Mouse (Mus musculus): Measurements from ENCODE around the gene Fam183b. TPM values are rescaled to one million over a fixed set of nuclear protein-coding genes. Genes with fewer than 3 reads are reported as not detected.
A peak's percentile ranks its signal among the peaks of the same experiment; 100 is the strongest.
"Not testable (repeated sequence)": the region's sequence is repeated elsewhere in the genome, so short reads cannot be mapped to it uniquely, and the experiment has no call there.

The Fam183b gene
- polyA plus RNA-seq (2012; ENCODE audit: insufficient read depth, insufficient read length, low replicate concordance, missing spikeins): not detected in 2 replicates

DNA sequence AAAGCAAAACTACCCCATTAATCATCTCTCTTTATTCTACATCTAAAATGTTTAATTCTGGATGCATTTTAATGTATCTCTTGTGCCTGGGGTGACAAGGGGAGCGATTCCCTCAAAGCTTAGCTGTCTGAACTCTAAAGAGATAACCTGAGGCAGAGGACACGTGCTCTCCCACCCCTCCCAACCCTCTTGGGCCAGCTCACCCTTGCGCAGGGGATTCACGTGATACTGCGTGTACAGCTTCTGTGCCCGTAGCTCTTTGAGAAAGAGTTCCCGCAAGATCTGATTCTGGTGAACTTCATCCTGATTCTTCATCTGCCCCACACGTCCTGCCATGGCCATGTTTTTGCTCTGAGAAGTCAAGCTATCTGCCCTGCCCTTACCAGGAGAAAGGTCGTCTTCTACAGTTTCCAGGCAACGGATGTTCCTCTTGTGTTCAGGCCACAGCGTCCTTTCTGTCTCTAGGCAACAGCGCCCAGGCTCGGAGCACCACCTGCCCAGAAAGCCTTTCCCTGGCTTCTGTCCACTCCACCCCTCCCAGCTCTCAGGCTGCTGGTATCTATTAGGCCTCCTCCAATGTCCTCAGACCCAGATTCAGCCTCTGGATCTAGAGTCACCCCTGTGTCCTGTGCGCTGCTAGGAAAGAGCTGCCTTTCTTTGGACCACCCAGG, at the start of gene Fam183b:
TSS of gene Fam183b (minus strand) at position 403 of the 671 bp plus-strand sequence.
- TF ChIP-seq POLR2A (IDR thresholded peaks at IDR 0.05; ENCODE audit: insufficient read depth, low read depth, low read length): no peak
- 36% methylated on average over 14 of the region's 14 CpGs for WGBS
- Histone ChIP-seq H3K27ac (ENCODE audit: insufficient read depth, low read depth, low read length) (no peak within 1 kb of the TSS), H3K4me1 (ENCODE audit: control insufficient read depth, insufficient read depth, low read length) (peaks cover 10% of the 10 kb centered on the region), H3K4me3 (ENCODE audit: insufficient read depth, low read depth, low read length) (peak within 1 kb of the TSS; percentile 0; the same call in 1 of the 2 replicates)

DNA sequence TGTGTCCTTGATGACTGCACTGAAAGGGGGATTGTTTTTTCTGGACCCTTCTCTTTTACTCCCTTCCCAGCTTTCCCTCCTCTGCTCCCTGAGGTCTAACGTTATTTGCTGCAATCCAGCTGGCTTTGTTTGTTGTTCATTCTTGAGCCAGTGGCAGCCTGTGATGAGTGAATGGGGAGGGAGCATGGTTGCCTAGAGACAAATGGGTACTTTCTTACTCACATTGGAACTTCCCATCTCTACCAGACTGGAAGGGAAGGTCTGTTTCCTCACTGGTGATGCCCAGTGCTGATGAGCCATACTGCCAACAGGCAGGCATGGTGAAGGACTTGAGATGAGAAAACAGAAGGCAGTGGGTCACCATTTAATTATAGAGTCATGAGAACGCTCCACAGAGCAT, 48.0 kb upstream of the Fam183b start:
- 42% methylated on average over 2 of the region's 2 CpGs for WGBS
- no peak overlapping the region for H3K4me3 ChIP-seq (ENCODE audit: insufficient read depth, low read depth, low read length)
- H3K27ac ChIP-seq (ENCODE audit: insufficient read depth, low read depth, low read length): no peak overlapping the region
- no peak for TF ChIP-seq CTCF (IDR thresholded peaks at IDR 0.05; ENCODE audit: insufficient read depth, low read depth, low read length)
- no peak for TF ChIP-seq POLR2A (IDR thresholded peaks at IDR 0.05; ENCODE audit: insufficient read depth, low read depth, low read length)
- peaks cover 3% of the 10 kb centered on the region; the same call in 1 of the 2 replicates for H3K4me1 ChIP-seq (ENCODE audit: control insufficient read depth, insufficient read depth, low read length)

DNA sequence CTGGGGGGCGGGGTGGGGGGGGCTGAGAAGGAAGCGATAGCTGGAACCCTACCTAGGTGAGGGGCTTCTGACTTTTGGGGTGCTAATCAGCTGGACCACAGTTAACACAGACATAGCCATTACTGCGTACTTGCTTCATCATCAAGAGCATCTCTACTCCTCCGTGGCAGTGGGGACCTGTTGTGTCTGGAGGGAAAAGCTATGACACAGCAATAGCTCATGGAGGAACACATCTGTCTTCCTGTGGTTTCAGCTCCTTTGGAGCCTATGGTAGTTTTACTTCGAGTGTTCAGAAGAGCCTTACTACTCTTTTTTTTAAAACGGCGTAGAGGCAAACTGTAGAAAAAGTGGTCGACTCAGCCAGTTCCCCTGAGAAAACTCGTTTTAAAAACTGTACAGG, 45.9 kb upstream of the Fam183b start:
- 33% methylated on average over 9 of the region's 9 CpGs for WGBS
- peaks cover 3% of the 10 kb centered on the region; the same call in 1 of the 2 replicates for H3K4me1 ChIP-seq (ENCODE audit: control insufficient read depth, insufficient read depth, low read length)
- no peak for TF ChIP-seq POLR2A (IDR thresholded peaks at IDR 0.05; ENCODE audit: insufficient read depth, low read depth, low read length)
- TF ChIP-seq CTCF (IDR thresholded peaks at IDR 0.05; ENCODE audit: insufficient read depth, low read depth, low read length): no peak
- H3K4me3 ChIP-seq (ENCODE audit: insufficient read depth, low read depth, low read length): peak overlapping the region; percentile 79
- no peak overlapping the region for H3K27ac ChIP-seq (ENCODE audit: insufficient read depth, low read depth, low read length)

DNA sequence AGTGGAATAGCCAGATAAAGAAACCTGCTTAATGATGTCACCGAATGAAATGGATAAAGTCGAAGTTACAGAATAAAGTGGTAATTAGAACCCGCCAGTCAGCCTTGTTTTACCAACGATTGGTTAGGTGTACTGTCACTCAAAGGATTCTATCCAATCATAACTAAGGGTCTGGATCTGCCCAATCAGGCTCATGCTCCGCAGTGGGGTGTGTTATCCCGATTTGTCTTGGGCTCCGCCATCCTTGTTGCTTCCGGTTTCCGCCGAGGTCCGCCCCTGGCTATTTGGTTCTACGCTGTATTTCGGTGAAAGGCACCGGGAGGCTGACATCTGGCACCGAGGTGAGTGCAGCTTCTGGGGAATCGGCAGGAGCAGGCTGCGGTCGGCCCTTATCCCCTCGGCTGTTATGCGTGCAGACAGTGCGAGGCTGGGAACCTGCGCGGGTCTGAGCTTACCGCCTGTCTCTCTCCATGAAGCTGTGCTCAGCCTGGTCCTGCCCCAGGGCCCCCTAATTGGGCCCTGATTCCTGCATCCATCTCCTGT, 45.2 kb upstream of the Fam183b start, which contains the start of gene Gm12258:
TSS of gene Gm12258 (plus strand) at position 240 of the 543 bp plus-strand sequence.
- WGBS: under 1% methylated on average over 24 of the region's 24 CpGs

DNA sequence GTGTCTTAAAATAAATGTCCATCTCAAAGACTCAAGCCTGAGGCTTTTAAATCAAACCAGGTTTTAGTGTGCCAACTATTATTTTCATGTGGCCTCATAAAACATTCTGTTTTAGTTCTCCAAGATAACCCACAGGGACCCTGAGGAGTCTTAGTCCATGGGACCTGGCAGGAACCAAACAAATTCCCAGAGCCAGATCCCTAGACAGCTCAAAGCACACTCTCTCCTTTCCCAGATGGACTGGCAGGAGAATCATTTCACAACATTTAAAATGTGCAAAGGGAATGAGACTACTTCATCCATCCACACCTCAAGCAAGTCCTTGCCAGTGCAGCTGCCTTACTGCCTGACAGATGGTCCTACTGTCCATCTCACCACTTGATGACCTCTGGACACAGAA, 37.2 kb upstream of the Fam183b start, which contains the start of gene Olfr311:
TSS of gene Olfr311 (plus strand) at position 301 of the 400 bp plus-strand sequence.
- not testable (repeated sequence) for H3K27ac ChIP-seq (ENCODE audit: insufficient read depth, low read depth, low read length); H3K4me1 ChIP-seq (ENCODE audit: control insufficient read depth, insufficient read depth, low read length); H3K4me3 ChIP-seq (ENCODE audit: insufficient read depth, low read depth, low read length)

More for the DNA sequence above, 45.2 kb upstream of the Fam183b start, which contains the start of gene Gm12258:
- TF ChIP-seq POLR2A (IDR thresholded peaks at IDR 0.05; ENCODE audit: insufficient read depth, low read depth, low read length): peak; percentile 57; the same call in 1 of the 2 replicates
- no peak for TF ChIP-seq CTCF (IDR thresholded peaks at IDR 0.05; ENCODE audit: insufficient read depth, low read depth, low read length)
- Histone ChIP-seq H3K4me1 (ENCODE audit: control insufficient read depth, insufficient read depth, low read length) (peaks cover 3% of the 10 kb centered on the region; the same call in 1 of the 2 replicates), H3K27ac (ENCODE audit: insufficient read depth, low read depth, low read length) (peak within 1 kb of the TSS; percentile 73), H3K4me3 (ENCODE audit: insufficient read depth, low read depth, low read length) (peak within 1 kb of the TSS; percentile 79)

DNA sequence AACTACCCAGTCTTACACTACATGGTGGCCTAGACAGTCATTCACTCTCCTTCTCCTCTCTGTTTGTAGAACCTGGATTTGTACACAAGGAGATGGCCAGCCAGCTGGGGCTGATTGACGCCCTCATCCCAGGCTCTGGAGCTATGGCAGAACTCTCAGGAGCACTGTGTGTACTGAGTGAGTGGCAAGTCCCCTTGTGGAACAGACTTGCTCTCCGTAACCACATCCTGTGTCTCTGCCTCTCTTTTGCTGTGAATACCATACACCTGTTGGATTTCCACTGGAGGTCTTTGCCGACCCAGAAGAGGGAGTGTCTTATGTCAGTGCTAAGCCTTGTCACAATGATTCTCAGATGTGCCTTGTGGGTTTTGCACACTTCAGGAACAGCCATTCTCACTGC, 30.8 kb upstream of the Fam183b start:
- WGBS: 85% methylated on average over 3 of the region's 3 CpGs

DNA sequence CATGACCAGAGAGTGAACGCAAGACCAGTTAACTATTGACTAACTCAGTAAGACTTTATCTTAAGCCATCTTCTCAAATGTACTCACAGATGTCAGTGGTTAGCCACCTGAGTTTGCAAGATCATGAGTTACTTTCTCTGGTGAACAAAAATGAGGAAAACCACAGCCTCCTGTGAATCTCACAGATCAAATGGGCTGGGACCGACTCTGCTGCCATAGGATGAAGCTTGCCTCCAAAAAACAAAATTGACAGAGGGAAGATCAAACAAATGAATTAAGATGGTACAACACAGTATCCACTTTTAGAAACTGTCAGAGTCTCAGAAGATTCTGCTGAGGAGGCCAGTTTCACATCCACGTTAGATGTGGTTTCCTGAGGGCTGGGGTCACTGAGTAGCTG, 28.0 kb upstream of the Fam183b start:
- no peak overlapping the region for H3K27ac ChIP-seq (ENCODE audit: insufficient read depth, low read depth, low read length)
- no peak overlapping the region for H3K4me3 ChIP-seq (ENCODE audit: insufficient read depth, low read depth, low read length)
- H3K4me1 ChIP-seq (ENCODE audit: control insufficient read depth, insufficient read depth, low read length): no peaks in the 10 kb centered on the region
- TF ChIP-seq POLR2A (IDR thresholded peaks at IDR 0.05; ENCODE audit: insufficient read depth, low read depth, low read length) (no peak), CTCF (IDR thresholded peaks at IDR 0.05; ENCODE audit: insufficient read depth, low read depth, low read length) (no peak)
- WGBS: 82% methylated on average over 3 of the region's 3 CpGs

More for the DNA sequence above, 30.8 kb upstream of the Fam183b start:
- not testable (repeated sequence) for H3K4me1 ChIP-seq (ENCODE audit: control insufficient read depth, insufficient read depth, low read length); H3K4me3 ChIP-seq (ENCODE audit: insufficient read depth, low read depth, low read length); H3K27ac ChIP-seq (ENCODE audit: insufficient read depth, low read depth, low read length)

DNA sequence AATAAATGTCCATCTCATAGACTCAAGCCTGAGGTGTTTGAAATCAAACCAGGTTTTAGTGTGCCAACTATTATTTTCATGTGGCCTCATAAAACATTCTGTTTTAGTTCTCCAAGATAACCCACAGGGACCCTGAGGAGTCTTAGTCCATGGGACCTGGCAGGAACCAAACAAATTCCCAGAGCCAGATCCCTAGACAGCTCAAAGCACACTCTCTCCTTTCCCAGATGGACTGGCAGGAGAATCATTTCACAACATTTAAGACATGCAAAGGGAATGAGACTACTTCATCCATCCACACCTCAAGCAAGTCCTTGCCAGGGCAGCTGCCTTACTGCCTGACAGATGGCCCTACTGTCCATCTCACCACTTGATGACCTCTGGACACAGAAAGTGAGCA, 27.2 kb upstream of the Fam183b start, which contains the start of gene Olfr312:
TSS of gene Olfr312 (plus strand) at position 301 of the 400 bp plus-strand sequence.
- not testable (repeated sequence) for H3K4me3 ChIP-seq (ENCODE audit: insufficient read depth, low read depth, low read length); H3K4me1 ChIP-seq (ENCODE audit: control insufficient read depth, insufficient read depth, low read length); H3K27ac ChIP-seq (ENCODE audit: insufficient read depth, low read depth, low read length)

DNA sequence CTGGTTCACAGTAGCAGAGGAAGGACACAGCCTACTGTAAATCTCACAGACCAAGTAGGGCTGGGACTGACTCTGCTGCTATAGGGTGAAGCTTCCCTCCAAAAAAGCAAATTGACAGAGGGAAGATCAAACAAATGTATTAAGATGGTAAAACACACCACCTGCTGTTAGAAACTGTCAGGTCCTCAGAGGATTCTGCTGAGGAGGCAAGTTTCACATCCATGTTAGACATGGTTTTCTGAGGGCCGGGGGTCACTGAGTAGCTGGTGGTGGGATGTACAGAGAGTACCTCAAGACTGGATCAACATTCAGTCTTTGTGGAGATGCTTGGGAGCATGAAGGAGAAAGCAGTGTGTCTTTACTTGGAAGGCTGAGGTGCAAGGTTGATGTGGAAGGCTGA, 13.9 kb upstream of the Fam183b start:
- Histone ChIP-seq H3K4me1 (ENCODE audit: control insufficient read depth, insufficient read depth, low read length) (no peaks in the 10 kb centered on the region), H3K4me3 (ENCODE audit: insufficient read depth, low read depth, low read length) (no peak overlapping the region), H3K27ac (ENCODE audit: insufficient read depth, low read depth, low read length) (no peak overlapping the region)
- no peak for TF ChIP-seq CTCF (IDR thresholded peaks at IDR 0.05; ENCODE audit: insufficient read depth, low read depth, low read length)
- no peak for TF ChIP-seq POLR2A (IDR thresholded peaks at IDR 0.05; ENCODE audit: insufficient read depth, low read depth, low read length)
- 91% methylated on average over 1 of the region's 1 CpGs for WGBS

DNA sequence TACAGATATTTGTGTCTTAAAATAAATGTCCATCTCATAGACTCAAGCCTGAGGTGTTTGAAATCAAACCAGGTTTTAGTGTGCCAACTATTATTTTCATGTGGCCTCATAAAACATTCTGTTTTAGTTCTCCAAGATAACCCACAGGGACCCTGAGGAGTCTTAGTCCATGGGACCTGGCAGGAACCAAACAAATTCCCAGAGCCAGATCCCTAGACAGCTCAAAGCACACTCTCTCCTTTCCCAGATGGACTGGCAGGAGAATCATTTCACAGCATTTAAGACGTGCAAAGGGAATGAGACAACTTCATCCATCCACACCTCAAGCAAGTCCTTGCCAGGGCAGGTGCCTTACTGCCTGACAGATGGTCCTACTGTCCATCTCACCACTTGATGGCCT, 12.9 kb upstream of the Fam183b start, which contains the start of gene Olfr313:
TSS of gene Olfr313 (plus strand) at position 301 of the 400 bp plus-strand sequence.
- H3K4me1 ChIP-seq (ENCODE audit: control insufficient read depth, insufficient read depth, low read length); H3K27ac ChIP-seq (ENCODE audit: insufficient read depth, low read depth, low read length); H3K4me3 ChIP-seq (ENCODE audit: insufficient read depth, low read depth, low read length): not testable (repeated sequence)
- whole genome bisulfite sequencing: 64% methylated on average over 1 of the region's 1 CpGs

Data from olfactory bulb, adult 2 months (tissue).